Mouse (Mus musculus): Measurements from ENCODE around the gene Cyb5r3.
"Not testable (repeated sequence)": the region's sequence is repeated elsewhere in the genome, so short reads cannot be mapped to it uniquely, and the experiment has no call there.

Gene Cyb5r3

DNA sequence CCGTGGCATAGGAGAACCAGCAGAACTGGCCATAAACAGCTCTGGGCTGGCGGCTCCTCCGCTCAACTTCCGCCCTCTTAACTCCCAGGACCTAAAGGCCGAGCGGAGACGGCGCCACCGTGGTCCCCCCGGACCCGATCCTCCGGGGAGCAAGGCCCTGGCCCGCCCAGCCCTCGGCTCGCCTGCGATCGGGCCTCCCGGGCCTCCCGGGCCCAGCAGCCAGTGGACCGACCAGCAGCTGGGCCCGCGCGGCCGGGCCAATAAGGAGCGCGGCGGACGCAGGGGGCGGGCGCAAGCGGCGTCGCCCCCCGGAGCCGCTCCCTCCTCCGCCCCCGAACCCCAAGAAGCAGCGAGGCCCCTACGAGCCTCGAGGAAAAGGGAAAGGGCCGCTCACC is 23.6 kb downstream of the Cyb5r3 start:
- DNase-seq: no peak

DNA sequence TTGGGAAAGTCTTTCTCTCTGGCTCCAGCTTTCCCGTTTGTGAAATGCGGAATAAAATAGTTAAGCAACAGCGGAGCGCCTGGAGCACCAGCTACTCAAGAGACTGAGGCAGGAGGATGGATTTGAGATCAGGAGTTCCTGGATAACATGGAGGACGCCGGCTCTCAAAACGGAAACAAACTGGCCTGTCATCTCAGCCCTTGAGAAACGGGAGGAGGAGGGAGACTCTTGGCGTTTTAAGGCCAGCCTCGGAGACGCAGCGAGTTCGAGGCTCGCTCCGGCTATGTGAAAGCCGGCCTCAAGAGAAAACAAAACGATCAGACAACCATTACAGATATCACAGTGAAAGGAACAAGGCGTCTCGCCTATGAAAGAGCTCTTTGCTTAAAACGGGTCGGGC is 24.0 kb downstream of the Cyb5r3 start:
- DNase-seq: no peak

DNA sequence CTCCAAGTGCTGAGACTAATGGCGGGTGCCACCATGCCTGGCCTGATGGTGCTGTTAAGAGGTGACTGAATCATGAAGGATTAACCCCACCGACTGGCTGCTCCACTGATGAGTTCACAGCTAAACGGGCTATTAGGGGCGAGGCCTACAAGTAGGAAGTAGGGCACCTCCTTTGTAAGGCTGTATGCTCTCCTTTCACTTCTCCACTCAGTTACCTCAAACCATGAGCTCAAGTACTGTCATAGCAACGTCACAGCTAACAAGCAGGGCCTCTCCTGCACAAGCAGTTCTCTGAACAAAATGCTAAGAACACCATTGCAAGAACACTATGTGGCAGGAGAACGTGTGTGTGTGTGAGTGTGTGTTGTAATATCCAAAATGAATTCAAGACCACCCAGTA is 26.9 kb downstream of the Cyb5r3 start:
- no peak for DNase-seq

DNA sequence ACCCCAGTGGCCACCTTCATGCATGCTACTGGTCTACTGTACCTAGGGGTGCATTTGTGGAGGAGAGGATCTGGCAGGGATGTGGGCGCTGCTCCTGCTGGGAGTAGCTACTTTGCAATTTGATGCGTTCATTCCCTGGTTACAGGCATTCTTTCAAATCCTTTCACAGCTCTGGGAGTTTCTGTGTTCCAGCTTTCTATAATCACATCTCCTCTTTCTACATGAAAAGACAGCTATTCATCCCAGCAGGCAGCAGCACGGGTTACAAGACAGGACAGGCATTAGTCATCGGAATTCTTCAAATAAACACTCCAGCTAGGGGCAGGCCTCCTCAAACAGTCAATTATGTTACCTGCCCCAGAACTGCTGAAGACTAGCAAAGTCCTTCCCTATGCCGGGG is 29.5 kb downstream of the Cyb5r3 start:
- DNase-seq: no peak

DNA sequence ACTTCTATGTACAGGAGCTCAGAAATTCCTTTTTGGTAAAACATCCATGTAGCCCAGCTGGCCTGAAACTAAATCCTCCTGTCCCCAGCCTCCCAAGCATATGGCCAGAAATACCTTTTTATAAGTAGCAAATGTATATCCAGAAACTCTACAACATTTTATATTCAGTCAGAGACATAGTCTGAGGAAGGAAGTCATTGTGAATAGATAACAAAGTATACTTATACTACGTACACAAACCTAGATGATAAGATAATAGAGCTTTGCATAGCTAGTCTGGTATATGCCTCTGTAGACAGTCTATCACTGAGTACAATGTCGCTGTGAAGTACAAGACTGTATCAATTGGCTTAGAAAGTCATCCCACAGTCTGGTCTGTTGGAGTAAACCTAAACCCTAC is 36.7 kb downstream of the Cyb5r3 start:
- DNase-seq: no peak

DNA sequence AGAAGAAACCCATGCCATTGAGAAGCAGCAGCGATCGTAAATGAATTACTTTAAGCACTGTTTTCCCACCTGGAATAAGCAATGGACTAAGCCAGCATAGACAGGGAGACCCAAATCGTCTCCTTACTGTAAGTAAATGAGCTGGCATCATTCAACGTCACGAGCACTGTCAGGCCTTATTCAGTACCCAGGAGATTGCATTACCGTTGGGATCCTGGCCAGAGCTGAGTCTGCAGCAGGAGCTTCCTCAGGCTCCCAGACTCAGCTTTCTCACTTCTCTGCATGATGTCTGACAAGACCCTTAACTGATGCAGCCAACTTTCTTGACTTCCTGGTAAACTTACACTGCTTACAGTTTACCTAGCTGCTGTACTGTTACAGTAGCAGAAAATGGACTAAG is 37.7 kb downstream of the Cyb5r3 start:
- no peak for DNase-seq

DNA sequence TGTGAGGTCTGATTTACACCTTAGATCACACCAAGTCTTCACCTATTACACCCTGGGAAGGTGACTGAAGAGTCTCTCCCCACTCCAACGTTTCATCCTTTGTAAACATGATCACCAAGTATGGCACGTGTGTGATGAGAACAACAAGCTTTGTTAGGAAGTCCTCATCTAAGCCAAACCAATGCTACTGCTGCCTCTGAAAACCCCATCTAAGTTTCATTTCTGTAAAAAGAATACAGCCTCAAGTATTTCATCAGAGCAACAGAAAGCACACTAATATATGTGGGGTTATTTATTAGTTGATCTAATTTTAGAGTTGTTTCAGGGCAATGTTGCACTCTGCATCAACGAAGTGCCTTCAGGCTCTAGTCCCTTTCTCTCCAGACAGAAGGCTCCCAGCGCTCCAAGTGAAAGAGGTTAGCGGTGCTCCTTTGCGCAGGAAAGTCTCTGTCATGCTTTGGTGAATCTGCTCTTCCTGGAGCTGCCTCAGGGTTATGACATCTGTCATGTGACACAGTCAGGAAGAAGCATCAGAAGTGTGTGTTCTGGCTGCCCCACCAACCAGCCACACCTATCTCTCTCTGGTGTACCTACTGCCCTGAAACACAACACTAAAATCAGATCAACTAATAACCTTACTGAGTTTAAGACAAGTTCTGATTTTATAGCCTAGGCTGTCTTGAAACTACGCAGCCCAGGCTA is 42.7 kb downstream of the Cyb5r3 start:
- no peak for DNase-seq

DNA sequence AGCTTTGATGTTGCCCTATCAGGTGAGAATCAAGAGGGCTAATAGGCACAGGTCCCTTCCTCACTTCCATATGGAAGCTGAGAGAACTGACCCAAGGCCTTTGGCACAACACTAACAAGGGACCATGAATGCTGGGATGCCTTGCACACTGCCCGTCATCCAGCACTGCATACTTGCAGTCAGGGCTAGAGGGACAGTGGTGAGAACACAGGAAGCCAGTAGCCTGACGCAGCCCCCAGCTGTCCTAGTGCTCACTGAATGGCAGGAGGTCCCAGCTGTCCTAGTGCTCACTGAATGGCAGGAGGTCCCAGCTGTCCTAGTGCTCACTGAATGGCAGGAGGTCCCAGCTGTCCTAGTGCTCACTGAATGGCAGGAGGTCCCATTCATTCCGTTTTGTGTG is 45.4 kb downstream of the Cyb5r3 start:
- not testable (repeated sequence) for DNase-seq

DNA sequence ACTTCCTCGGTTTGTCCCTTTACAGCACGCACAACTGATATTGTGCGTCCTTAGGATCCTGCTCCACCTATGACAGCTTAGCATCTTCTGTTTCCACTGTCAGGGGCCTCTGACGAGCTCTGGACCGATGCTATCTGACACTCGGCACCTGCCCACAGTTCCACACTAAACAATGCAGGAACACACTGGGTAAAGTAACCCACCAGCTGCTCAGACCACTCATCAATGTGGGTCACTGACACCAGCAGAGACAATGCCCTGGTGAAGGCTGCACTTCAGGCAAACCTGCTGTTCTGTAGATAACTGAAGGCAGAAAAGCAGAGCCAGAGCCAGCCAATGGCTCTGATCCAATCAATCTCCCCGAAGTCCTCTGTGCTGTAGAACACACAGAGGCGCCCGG is 45.8 kb downstream of the Cyb5r3 start:
- no peak for DNase-seq

DNA sequence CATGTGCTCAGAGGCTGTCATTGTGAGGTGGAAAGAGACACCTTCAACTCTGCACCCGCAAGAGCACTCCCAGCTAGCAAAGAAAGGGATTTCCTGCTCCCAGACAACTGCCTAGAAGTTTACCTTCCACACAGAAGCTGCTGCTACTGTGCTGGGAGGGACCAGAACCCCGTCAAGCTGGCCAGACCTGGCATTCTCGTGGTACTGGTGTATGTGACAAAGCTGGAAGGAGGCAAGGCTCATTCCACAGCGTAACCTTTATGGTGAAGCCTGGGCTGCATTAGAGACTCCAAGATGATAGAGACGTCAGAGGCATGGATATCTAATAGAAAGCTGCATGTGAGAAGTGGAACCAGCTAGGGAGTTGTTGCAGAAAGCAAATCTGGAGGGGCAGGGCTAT is 47.8 kb downstream of the Cyb5r3 start:
- no peak for DNase-seq

DNA sequence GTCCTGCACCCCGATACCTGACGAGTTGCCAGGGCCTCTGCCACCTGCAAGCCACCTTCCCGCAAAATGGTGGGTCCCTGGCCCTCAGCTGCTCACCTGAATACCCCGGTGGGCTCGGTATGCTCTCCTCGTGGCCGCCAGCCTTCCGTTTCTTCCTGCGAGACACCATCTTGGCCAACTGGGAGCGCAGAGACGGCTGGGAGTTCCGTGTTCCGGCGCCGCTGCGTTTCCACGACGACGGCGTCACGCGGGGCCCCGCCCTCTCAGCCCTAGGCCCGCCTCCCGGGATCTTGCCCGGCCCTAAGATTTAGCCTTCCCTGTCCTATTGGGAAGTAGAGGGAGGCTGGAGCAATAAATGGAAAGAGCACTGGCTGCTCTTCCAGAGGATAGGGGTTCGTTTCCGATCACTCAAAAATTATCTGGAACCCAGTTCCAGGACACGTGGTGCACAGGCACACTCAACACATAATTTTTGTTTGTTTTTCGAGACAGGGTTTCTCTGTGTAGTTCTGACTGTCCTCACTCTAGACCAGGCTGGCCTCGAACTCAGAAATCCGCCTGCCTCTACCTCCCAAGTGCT is 49.7 kb downstream of the Cyb5r3 start, which contains the start of gene Rrp7a:
Rrp7a (minus strand) TSS at position 236 of the 580 bp plus-strand sequence.
- peak; percentile 76 to 87 for DNase-seq

DNA sequence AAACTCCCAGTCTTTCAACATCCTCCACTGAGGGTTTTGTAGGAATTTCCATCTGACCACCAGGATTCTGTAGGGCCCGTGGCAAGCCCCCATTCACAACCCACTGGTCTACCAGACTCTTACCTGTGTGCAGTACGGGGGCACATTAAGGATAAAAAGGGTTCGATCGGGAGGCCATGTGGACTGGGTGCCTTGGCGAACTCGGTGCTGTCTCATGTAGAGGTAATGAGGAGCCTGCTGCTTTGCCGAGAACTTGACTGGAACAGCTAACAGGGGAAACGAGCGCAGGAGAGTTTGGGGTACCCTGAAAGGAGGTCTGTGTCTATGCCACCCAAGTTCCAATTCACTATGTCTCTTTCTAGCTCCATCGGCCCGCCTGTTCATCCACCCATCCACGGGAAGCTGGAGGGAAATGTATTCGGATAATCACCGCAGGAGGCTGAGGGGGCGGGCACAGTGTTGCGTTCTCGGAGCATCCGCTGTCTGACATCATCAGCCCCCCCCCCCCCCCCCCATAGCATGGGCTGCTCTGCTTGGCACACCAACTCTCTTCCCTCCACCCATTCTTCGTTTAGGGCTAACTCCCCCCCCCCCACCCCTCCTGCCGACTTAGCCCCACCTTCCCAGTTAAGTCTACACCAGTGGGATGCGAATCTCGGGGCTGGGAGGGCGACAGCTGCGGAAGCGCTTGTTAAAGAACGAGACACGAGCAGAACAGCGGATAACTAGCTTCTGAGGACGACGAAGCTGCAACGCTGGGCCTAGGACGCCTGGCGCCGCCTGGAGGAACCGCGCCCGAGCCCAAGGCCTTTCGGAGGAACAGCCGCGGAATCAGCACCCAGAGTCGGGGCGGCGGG is 50.5 kb downstream of the Cyb5r3 start:
- peak in 1 of 2 experiments; percentile 31 for DNase-seq

DNA sequence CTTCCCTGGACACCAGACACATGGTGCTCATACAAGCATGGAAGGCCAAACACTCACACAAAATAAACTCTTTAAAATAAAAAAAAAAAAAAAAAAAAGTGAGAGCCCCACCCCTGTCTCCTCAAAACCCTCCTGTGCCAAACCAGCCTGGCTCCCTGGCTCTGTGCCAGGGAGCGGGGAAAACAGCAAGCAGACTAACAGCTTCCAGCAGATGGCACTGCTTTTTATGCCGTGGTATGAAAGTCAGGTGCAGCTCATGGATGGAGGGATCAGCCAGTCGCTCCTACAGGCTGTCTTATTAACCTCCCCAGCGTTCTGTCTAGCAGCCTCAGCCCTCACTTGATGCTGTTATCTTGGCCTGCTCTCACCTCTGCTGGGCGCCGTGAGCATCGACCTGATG is 54.0 kb downstream of the Cyb5r3 start:
- no peak for DNase-seq

DNA sequence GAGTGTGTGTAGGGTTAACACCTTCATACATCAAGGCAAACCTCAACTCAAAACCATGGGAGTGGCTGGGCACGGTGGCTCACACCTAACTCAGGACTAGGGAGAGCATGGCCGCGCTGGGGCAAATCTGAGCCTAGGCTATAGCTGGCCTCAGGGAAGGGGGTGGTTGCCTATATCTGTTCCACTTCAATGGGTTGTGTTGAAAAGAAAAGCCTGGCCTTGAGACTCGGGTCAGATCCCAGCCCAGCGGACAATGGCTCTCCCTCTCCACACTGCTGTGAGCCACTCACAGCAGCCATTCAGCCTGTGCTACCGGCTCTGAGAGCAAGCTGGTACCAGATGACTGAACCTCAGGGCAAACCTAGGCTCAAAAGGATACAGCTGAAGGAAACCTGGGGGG is 57.3 kb downstream of the Cyb5r3 start:
- DNase-seq: no peak

DNA sequence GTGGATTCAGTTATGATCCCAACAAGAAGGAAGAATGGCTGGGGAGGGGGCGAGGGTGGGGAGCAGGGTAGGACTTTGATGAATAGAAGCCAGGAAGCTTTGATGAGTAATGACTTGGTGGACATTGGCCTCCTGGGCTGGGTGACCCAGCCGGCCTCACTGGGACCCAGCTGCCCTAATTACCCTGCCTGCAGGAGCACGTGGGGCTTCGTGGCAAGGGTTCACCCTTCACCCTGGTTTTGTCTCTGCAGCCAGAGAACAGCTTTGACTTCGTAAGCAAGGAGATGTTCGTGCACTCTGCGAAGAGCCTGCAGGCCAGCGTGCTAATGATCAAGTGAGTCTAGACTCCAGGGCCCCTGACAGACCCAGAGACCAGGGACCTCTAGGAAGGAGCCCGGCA is 58.3 kb downstream of the Cyb5r3 start:
- no peak for DNase-seq

DNA sequence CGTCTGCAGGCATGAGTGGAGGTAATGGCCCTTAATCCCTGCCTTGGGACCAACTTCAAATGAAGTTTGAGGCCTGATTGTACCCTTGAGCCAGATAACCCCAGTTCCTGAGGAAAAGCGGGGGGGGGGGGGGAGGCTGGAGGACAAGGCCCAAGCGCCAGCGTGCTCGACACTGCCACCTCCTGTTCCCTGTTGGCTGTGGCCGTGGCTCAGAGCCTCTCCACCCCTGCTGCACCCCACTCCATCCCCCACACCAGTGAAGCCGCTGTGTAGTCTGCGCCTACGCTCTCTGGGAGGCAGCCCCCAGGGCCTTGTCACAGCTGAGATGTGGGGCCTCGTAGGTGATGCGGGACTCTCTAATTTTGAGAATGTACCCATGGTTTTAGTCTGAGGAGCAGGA is 59.5 kb downstream of the Cyb5r3 start:
- DNase-seq: peak; percentile 37 to 57

DNA sequence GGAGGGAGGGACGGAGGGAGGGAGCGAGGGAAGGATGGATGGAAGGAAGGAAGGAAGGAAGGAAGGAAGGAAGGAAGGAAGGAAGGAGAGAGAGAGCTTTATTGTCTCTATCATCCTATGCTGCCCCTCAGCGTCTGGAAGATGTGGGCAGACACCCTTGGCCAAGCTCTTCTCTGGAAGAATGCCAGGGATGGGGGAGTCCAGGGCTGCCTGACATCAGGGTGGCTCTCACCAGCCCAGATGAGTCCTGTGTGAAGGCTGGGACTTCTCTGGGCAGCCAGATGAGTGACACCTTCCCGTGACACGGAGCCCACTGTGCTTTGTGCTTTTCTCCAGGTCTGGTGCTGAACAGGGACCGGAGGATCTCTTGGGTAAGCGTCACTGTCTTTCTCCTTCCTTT is 60.5 kb downstream of the Cyb5r3 start:
- no peak for DNase-seq

DNA sequence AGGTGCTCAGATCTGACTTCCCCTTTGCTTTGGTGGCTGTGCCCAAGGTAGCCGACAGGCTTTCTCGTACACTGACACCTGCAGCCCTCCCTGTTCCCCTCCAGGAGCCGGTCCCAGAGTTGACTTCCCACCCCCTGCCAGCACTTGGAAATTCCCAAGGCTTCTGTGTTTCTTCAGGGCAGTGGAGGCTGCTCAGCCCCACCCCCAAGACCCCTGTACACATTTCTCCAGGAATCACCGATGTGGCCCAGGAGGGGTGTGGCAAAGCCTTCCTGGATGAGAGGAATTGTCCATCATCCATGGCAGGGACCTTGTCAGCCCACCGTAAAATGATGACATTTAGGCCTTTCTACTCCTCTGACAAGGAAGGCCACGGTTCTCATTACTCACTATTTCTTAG is 61.1 kb downstream of the Cyb5r3 start:
- DNase-seq: no peak

DNA sequence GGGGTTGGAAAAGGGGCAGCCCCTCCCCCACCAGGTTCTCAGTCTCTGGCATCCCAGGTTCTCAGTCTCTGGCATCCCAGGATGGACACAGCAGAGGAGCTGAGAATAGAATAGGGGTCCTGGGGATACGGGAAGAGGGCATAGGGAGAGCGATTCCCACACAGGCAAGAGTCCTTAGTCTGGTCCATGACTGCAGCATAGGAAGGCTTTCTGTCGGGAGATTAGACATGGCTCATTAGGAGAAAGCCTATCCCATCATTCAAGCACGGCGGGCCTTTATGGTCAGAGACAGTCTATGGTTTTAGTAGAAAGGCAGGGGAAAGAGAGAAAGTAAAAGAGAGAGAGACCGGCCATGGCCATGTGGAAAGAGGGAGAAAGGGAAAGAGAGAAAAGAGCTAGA is 64.6 kb downstream of the Cyb5r3 start:
- no peak for DNase-seq

DNA sequence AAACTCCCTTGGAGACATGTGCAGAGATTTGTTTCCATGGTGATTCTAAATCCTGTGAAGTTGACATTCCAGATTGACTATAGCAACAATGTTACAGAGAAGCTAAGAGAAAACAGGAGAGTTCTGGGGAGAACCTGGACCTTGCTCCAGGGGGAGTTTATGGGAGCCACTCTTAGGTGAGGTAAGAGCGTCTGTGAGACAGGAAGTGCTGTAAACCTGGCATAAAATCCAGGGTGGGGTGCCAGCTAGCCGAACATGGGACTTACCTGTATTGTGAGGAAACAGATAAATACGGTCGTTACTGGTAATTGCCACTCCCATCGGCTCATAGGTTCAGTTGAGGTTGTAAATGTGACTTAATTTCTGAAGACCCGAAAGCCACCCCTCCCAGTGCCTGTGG is 66.0 kb downstream of the Cyb5r3 start:
- no peak for DNase-seq

Data from spleen, adult 18-20 months (tissue).